Mouse (Mus musculus): Measurements from ENCODE around the gene Mael.

- no peak for TF ChIP-seq CTCF (IDR thresholded peaks at IDR 0.05; ENCODE audit: control insufficient read depth, insufficient read depth, low read length)
- TF ChIP-seq POLR2A (IDR thresholded peaks at IDR 0.05; ENCODE audit: borderline replicate concordance, control insufficient read depth, low read depth, low read length) = no peak
Observed at GRCm38 (mm10) chr1:166185357-166185756, 53.2 kb downstream of the Mael start.

All from bone marrow, adult 2 months (tissue).